Mouse (Mus musculus): ENCODE data around the gene Gadd45g. TPM values are rescaled to one million over a fixed set of nuclear protein-coding genes. Genes with fewer than 3 reads are reported as not detected.

The Gadd45g gene
- total and polyA plus RNA-seq, 3 experiments = 2.5 to 2.9 (median 2.7) TPM

- no peak for TF ChIP-seq E2F4 (IDR thresholded peaks at IDR 0.05; ENCODE audit: insufficient replicate concordance, low read depth, low read length)
Observed at GRCm38 (mm10) chr13:51885594-51885993, 39.1 kb downstream of the Gadd45g start (continued).

GRCm38 (mm10) chr13:51886085-51886484, 39.6 kb downstream of the Gadd45g start:
- in situ Hi-C loops (cut with MboI; ENCODE audit: low pct_ligation_motif_present, low pct_unique_long_range_greater_than_20kb, low sequenced_read_pairs) (no loop called here), dilution Hi-C loops (cut with MboI; ENCODE audit: extremely low pct_ligation_motif_present, extremely low pct_unique_long_range_greater_than_20kb, low sequenced_read_pairs) (no loop called here)
- TF ChIP-seq MYC (IDR thresholded peaks at IDR 0.05; ENCODE audit: low read depth, low read length) (no peak), ZKSCAN1 (IDR thresholded peaks at IDR 0.05; ENCODE audit: borderline replicate concordance, low read depth, low read length) (no peak), CHD1 (IDR thresholded peaks at IDR 0.05; ENCODE audit: low read depth, low read length) (no peak), IRF4 (IDR thresholded peaks at IDR 0.05; ENCODE audit: low read depth, low read length) (no peak), ELF1 (IDR thresholded peaks at IDR 0.05; ENCODE audit: low read depth, low read length) (no peak), PAX5 (IDR thresholded peaks at IDR 0.05; ENCODE audit: low read length) (no peak)
- DNase-seq (ENCODE audit: extremely low read depth) = peak; percentile 10
- Histone ChIP-seq H3K4me3 (replicated peaks in 1 of 3; ENCODE audit: low read depth in 2 of 3, low read length in 2 of 3, poor library complexity in 1 of 3) (no peak overlapping the region), H3K36me3 (replicated peaks in 1 of 2; ENCODE audit: control insufficient read depth in 1 of 2, insufficient read depth in 1 of 2, low read length in 1 of 2) (no peaks in the 10 kb centered on the region), H3K27me3 (replicated peaks) (no peaks in the 10 kb centered on the region), H3K4me1 (ENCODE audit: control insufficient read depth in 1 of 2, insufficient read depth in 2 of 2) (0 out of 4 replicates have a peak, but pooled peaks cover 0 to 4% of the 10 kb centered on the region in 2 experiments), H3K9ac (ENCODE audit: insufficient read depth, low read depth) (no peak overlapping the region), H3K27ac (ENCODE audit: insufficient read depth, low read depth) (no peak overlapping the region), H3K79me2 (replicated peaks; ENCODE audit: control insufficient read depth, extremely low read depth, insufficient read depth, poor library complexity, severe bottlenecking) (no peaks in the 10 kb centered on the region), H3K9me3 (replicated peaks; ENCODE audit: low read length) (no peaks in the 10 kb centered on the region), H3K4me2 (ENCODE audit: insufficient read depth, low read depth, poor library complexity, severe bottlenecking) (no peak overlapping the region)

- no peak for DNase-seq (ENCODE audit: extremely low read depth)
- H3K4me3 ChIP-seq (replicated peaks in 1 of 3; ENCODE audit: low read depth in 2 of 3, low read length in 2 of 3, poor library complexity in 1 of 3) = no peak overlapping the region
- no peaks in the 10 kb centered on the region for H3K79me2 ChIP-seq (replicated peaks; ENCODE audit: control insufficient read depth, extremely low read depth, insufficient read depth, poor library complexity, severe bottlenecking)
- 0 out of 4 replicates have a peak, but pooled peaks cover 0 to 4% of the 10 kb centered on the region in 2 experiments for H3K4me1 ChIP-seq (ENCODE audit: control insufficient read depth in 1 of 2, insufficient read depth in 2 of 2)
- no peaks in the 10 kb centered on the region for H3K36me3 ChIP-seq (replicated peaks in 1 of 2; ENCODE audit: control insufficient read depth in 1 of 2, insufficient read depth in 1 of 2, low read length in 1 of 2)
- in situ Hi-C loops (cut with MboI; ENCODE audit: low pct_ligation_motif_present, low pct_unique_long_range_greater_than_20kb, low sequenced_read_pairs) = no loop called here
- no peak overlapping the region for H3K9ac ChIP-seq (ENCODE audit: insufficient read depth, low read depth)
- H3K4me2 ChIP-seq (ENCODE audit: insufficient read depth, low read depth, poor library complexity, severe bottlenecking) = no peak overlapping the region
- no peak for TF ChIP-seq CTCF (conservative IDR thresholded peaks at IDR 0.05 in 1 of 2, IDR thresholded peaks at IDR 0.05 in 1 of 2; ENCODE audit: low read depth in 2 of 2, low read length in 2 of 2)
- no peak for TF ChIP-seq RAD21 (IDR thresholded peaks at IDR 0.05; ENCODE audit: low read depth, low read length)
- TF ChIP-seq PAX5 (IDR thresholded peaks at IDR 0.05; ENCODE audit: low read length) = no peak
- no peak for TF ChIP-seq TCF12 (IDR thresholded peaks at IDR 0.05; ENCODE audit: low read depth, low read length)
- TF ChIP-seq MAX (IDR thresholded peaks at IDR 0.05; ENCODE audit: low read length) = no peak
- no peak for TF ChIP-seq MXI1 (IDR thresholded peaks at IDR 0.05; ENCODE audit: low read depth, low read length)
- TF ChIP-seq POLR2A (IDR thresholded peaks at IDR 0.05; ENCODE audit: low read depth, low read length) = no peak
- no peak for TF ChIP-seq TBP (conservative IDR thresholded peaks at IDR 0.05; ENCODE audit: low read depth, low read length)
- no peak for TF ChIP-seq E2F4 (IDR thresholded peaks at IDR 0.05; ENCODE audit: insufficient replicate concordance, low read depth, low read length)
- TF ChIP-seq ZC3H11A (IDR thresholded peaks at IDR 0.05; ENCODE audit: low read depth, low read length) = no peak
- no peak for TF ChIP-seq ELF1 (IDR thresholded peaks at IDR 0.05; ENCODE audit: low read depth, low read length)
- TF ChIP-seq ZNF384 (IDR thresholded peaks at IDR 0.05; ENCODE audit: low read depth, low read length) = no peak
- TF ChIP-seq POLR2AphosphoS2 (IDR thresholded peaks at IDR 0.05; ENCODE audit: low read depth, low read length) = no peak
- no peak for TF ChIP-seq UBTF (IDR thresholded peaks at IDR 0.05; ENCODE audit: low read depth, low read length)
- TF ChIP-seq USF2 (conservative IDR thresholded peaks at IDR 0.05; ENCODE audit: low read depth, low read length) = no peak
- no peak for TF ChIP-seq RCOR1 (conservative IDR thresholded peaks at IDR 0.05; ENCODE audit: low read depth, low read length)
- TF ChIP-seq ETS1 (conservative IDR thresholded peaks at IDR 0.05; ENCODE audit: low read depth, low read length) = no peak
- TF ChIP-seq CHD1 (IDR thresholded peaks at IDR 0.05; ENCODE audit: low read depth, low read length) = no peak
- H3K27ac ChIP-seq (ENCODE audit: insufficient read depth, low read depth) = no peak overlapping the region
- no peaks in the 10 kb centered on the region for H3K9me3 ChIP-seq (replicated peaks; ENCODE audit: low read length)
- dilution Hi-C loops (cut with MboI; ENCODE audit: extremely low pct_ligation_motif_present, extremely low pct_unique_long_range_greater_than_20kb, low sequenced_read_pairs) = no loop called here
- H3K27me3 ChIP-seq (replicated peaks) = no peaks in the 10 kb centered on the region
Observed at GRCm38 (mm10) chr13:51886723-51887122, 40.2 kb downstream of the Gadd45g start.
